Comparison of ENCODE assay signal across 9 mouse cellular contexts in genomic region chr8:118062736-118063135, GRCm38 (mm10).
"Had no signal": no experiment of that assay in that cellular context is flagged by ENCODE, and none has a peak within 500 bp of the region (broad histone marks: within the 10 kb centered on the region; RNA-seq: fewer than 3 reads in every experiment).

No protein-coding gene starts in this region.

- DNase-seq: lung, adult 18-20 months; lung, embryonic 14.5 days; lung, postnatal 10 days; lung, postnatal 4 days; midbrain, embryonic 14.5 days; right cerebral cortex, postnatal 14 days; thymus, adult 18-20 months; thymus, postnatal 14 days; thymus, postnatal 36 days had no signal
